Mouse (Mus musculus) WW6 (cell line): ENCODE results near the gene Grasp.
A peak's percentile ranks its signal among the peaks of the same experiment; 100 is the strongest.

Experiments used
- DNase-seq: peaks from one replicate; pipeline ENCODE4 v3.0.0-alpha.2; 2013; ENCODE audit warnings: low read depth, low spot score

Gene Grasp

DNA sequence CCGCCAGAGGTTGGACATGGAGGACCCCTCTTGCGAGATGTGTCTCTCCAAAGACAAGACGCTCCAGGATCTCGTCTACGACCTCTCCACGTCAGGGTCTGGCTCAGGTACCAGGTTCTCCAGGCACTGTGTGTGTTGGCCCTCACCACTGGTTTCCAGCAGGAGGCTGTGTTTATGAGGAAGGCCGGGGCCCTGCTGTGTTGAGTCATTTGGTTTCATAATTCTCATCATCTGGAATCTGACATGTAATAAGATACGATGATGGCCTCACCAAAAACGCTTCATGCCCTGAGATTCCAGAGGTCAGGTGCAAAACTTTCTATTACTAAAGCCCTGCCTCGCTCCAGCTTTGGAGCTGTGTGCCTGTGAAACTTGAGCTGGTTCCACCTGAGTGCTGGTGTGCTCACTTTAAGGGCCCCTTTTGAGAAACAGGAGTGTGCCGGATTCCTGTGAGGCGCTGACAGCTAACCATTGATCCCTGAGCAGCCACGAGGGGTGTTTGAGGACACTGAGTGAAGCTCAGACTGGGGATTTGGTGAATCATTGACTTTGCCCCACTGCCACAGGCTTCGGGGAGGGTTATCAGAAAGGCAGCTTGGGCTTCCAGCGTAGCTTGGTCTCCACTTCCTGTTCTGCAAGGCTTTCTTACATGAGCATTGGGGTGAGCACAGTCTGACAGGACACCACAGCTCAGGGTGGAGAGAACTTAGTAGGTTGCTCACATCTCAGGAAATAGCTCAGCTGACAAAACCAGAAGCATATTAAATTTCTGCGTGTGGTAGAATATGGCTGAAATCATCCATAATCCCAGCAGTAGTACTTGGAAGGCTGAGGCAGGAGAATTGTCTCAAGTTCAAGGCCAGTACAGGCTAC lies 28.8 kb upstream of the Grasp start:
- no peak for DNase-seq

DNA sequence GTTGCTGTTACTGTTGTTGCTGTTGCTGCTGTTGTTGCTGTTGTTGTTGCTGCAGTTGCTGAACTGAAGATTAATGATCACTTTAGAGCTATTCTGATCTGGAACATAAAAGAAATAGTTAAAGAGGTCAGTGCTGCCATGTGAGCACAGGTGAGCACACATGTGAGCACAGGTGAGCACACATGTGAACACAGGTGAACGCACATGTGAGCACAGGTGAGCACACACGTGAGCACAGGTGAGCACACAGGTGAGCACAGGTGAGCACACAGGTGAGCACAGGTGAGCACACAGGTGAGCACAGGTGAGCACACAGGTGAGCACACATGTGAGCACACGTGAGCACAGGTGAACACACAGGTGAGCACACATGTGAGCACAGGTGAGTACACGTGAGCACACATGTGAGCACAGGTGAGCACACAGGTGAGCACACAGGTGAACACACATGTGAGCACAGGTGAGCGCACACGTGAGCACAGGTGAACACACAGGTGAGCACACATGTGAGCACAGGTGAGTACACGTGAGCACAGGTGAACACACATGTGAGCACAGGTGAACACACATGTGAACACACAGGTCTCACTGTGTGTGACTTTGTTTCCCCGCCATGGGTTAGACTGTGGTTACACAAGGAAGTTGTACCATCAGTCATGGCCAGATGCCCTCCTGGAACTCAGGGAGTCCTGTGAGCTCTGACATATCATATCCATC lies 27.8 kb upstream of the Grasp start:
- no peak for DNase-seq

DNA sequence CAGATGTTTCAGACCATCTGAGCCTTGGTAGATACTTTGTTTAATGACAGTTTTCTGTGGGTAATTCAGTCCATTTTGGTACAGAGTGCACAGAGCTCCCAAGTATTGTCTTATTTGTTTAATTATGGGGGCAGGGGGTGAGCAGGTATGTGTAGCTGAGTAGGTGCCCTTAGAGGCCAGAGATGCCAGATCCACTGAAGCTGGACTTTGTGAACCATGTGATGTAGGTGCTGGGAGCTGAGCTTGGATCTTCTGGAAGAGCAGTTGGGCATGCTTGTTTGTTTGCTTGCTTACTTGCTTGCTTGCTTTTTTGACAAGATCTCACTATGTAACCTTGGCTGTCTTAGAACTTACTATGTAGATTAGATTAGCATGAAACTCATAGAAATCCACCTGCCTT lies 27.0 kb upstream of the Grasp start:
- DNase-seq = no peak

- no peak for DNase-seq
These were observed 26.4 kb upstream of the Grasp start for GRCm38 (mm10) chr15:101197497-101198179.

- DNase-seq = no peak
These were observed 25.8 kb upstream of the Grasp start for GRCm38 (mm10) chr15:101198218-101198617.

DNA sequence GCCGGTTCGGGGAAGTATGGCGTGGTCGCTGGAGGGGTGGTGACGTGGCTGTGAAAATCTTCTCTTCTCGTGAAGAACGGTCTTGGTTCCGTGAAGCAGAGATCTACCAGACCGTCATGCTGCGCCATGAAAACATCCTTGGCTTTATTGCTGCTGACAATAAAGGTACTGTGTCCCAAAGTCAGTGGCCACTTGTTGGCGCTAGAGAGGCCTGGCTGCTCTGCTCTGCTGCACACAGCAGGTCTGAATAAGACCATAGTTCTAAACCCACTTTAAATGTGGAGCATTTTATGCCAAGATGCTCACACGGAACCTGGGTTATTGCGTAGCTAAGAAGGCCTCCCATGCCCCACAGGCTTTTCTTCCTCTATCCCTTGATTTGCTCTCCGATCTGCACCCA lies 25.1 kb upstream of the Grasp start:
- DNase-seq = no peak

DNA sequence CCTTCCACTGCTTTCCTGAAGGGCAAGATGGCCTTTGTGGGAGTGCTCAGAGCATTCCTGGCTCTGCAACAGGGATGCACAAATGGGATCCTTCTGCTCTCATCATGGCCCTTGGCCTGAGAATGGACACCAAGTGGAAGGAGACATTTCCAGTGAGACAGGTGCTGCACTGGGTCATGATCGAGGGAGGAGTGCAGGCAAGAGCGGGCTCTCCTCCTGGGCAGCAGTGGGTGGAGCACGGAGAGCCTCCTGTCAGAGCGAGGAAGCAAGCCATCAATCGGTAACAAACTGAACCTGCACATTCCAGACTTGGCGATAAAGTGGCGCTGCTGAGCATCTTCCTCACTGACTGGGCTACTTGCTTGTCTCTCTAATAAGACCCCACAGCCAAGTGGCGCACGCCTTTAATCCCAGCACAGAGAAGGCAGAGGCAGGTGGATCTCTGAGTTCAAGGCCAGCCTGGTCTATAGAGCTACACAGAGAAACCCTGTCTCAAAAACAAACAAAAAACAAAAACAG lies 23.2 kb upstream of the Grasp start:
- DNase-seq = no peak

DNA sequence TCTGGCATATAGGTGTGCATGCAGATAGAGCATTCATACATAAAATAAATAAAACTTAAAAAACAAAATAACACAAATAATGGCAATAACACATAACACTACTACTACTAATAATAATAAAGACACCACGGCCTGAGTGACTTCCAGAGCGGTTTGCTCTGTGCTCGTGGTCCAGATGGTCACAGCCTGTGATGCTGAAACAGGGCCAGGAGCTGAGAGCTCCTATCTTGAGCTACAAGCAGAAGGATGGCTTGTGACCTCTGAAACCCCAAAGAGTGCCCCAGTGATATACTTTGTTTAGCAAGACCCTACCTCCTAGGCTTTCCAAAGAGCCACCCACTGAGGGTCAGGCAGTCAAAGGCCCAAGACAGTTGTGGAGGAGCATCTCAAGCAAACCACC lies 22.6 kb upstream of the Grasp start:
- no peak for DNase-seq

- DNase-seq = no peak
These were observed 20.3 kb upstream of the Grasp start for GRCm38 (mm10) chr15:101203673-101204072.

DNA sequence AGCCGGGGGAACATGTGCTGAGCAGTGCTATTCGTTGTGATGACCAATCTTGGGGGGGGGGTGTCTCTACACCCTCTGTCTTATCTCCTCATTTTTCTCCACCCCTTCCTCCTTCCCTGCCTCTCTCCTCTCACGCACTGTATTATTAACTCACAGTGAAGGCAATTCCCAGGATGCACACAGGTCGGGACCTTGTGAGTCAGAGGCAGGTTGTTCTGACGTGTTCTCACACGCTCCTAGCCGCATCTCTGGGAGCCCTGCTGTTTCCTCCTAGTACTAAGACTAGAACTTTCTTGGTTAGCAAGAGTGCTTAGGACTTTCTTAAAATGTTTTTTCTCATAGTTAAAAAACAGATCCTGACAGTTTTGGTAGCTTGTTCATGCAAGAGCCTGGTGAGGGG lies 19.2 kb upstream of the Grasp start:
- DNase-seq = no peak

- no peak for DNase-seq
These were observed 13.8 kb upstream of the Grasp start for GRCm38 (mm10) chr15:101210228-101210627.

DNA sequence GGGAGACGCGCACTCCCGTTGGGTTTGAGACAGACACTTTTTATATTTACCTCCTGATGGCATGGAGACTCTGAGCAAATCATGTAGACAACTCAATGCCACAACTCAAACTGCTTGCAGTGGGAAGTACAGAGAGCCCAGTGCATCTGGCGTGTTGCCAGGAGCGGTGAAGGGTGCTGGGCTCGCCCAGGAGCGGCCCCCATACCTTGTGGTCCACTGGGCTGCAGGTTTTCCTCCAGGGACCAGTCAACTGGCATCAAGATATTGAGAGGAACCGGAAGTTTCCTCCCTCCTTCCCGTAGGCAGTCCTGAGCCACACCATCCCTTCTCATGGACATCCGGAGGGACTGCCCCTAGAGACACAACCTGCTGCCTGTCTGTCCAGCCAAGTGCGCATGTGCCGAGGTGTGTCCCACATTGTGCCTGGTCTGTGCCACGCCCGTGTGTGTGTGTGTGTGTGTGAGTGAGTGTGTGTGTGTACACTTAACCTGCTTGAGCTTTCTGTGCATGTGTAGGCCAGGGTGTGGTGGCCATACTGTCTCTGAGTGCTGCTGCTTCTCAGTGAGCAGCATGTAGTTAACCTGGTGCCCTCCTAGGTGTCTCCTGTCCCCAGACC lies 12.9 kb upstream of the Grasp start:
- no peak for DNase-seq

GRCm38 (mm10) chr15:101212435-101212834 lies 11.6 kb upstream of the Grasp start:
- DNase-seq = no peak

- no peak for DNase-seq
These were observed 8.9 kb upstream of the Grasp start for GRCm38 (mm10) chr15:101215136-101215535.

DNA sequence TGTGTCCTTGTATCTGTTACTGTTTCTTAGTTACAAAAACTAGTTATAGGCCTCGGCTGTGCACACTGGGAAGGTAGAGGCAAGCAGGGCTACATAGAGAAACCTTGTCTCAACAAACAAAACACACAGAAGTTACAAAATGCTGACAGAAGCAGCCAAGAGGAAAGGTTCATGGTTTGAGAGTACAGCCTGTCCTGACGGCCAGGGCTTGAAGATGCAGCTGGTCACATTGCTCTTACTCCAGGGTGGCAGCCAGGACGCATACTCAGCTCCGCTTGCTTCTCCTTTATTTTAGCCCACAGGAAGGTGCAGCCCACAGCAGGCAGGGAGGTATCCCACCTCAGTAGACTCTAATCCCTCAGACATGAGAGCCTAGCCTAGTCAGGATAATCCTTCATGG lies 8.0 kb upstream of the Grasp start:
- no peak for DNase-seq

GRCm38 (mm10) chr15:101220905-101221297 lies 3.1 kb upstream of the Grasp start:
- no peak for DNase-seq

DNA sequence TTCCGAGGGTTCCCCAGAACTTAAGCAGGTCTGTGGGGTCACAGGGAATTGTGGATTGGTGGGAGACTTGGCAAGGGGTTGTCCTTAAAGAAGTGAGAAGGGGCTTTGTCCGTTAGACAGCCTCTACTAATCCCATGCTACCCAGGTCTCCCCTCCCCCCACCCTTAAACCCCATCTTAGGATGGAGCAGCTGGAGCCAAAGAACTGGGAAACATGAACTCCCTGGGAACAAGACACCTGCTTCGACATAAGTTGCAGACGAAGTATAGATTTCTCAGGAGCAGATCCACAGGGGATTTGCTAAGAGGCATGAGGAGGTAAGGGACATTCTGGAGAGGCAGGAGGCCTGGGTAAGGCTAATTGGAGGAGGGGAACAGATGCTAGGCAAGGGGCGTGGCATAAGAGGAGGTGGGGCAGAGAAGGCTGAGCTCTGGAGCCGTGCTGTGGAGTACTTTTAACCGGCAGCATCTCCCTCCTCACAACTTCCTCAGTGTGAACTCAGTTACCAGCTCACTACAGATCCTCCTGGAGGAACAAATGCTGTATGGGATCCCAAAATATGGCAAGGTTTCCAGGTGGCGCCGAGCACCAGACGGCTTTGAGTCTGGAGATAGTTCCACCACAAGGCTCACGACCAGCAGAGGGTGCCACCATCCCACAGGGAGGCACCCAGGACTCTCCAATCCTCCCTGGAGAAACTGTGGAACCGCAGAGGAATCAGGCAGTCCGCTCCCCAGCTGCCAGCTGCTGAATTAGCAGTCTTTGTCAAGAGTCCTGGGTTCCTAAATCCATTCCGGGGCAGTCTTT lies 2.5 kb upstream of the Grasp start:
- DNase-seq = peak; percentile 65

DNA sequence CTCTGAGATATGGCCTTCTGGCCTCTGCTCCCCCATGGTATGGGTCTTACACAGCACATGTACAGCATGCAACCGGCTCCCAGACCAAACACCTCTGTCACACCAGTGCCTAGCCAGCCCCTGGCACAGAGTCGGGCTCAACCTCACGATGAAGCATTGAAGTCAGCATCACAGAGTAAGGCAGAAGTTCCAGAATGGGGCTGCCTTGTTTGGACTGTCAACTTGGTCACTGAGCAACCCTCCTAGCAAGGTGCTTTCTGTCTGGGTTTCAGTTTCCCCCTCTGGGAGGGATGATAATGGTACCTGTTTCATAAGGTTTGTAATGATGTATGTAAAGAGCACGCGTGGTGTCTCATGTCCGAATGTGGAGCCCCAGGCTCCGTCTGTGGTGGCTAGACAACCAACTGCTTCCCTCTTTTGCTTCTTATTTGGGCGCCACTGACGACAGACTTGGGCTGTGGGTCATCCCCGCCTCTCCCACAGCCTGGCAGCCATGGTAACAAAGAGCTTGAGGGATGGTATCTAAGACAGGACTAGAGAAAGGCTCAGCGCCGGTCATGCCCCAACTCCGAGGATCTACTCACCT lies 998 bp upstream of the Grasp start:
- no peak for DNase-seq

DNA sequence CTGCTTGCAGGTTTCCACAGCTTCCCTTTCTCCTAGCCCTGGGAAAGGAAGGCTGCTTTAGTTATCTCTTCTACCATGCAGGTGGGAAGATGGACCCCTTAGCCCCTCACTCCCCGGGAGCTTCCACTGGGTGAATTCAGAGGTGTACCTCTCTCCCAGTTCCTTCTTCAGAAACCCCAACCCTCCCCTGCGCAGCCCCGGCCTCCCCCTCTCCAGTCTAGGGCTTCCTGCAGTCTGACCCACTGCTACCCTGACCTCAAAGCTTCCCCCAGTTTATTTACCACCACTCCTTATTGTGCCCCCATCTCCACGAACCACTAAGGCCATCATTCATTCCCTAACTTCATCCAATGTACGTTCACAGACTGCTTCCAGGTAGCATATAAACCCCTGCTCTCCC lies 392 bp upstream of the Grasp start:
- DNase-seq = no peak

DNA sequence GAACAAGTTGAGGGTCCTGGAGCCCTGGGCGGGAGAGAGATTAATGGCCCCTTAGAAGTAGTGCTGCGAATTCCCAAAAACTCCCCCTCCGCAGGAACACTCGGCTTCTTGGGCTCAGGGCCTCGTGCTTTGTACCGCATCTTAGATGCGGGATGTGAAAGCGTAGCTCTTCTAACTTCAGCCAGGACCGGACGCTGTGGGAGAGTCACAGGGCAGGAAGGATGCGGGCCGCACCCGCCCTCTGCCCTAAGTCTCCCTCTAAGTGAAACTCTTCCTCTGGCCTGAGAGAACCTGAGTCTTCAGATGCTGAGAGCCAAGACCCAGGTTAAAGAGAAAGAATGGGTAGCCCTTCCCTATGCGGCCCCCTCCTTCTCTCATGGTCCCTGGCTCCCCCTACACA lies 989 bp downstream of the Grasp start:
- no peak for DNase-seq

DNA sequence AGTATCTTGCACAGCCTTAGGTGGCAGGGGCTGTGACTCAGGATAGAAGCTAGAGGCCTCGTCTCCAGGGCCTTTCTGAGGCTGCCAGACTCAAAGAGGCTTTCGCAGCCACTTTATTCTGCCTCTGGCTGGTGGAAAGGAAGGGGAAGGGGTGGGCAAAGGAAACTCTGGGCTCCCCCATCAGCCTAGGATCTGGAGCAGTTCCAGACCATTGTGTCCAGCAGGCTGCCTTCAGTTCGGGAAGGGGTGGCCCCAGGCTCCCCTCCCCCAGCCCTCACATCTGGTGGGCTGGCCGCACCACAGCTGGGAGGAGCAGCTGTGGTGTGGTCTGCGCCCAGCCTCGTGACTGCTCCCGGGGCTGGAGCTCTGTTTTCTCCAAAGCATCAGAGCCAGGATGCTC lies 4.0 kb downstream of the Grasp start:
- no peak for DNase-seq
